Mouse (Mus musculus) C2C12 (cell line): ENCODE measurements around the gene Bag2. TPM values are rescaled to one million over a fixed set of nuclear protein-coding genes. Genes with fewer than 3 reads are reported as not detected.

Source experiments
- H3K27me3 ChIP-seq: one replicate; pipeline ENCODE4 v1.6.1; 2011; ENCODE audit not compliant: control insufficient read depth, insufficient read depth, insufficient read length
- H3K36me3 ChIP-seq: one replicate; pipeline ENCODE4 v1.6.1; 2011; ENCODE audit not compliant: control insufficient read depth, insufficient read depth
- H3K4me3 ChIP-seq: one replicate; pipeline ENCODE4 v1.5.1; 2011; ENCODE audit warnings: mild to moderate bottlenecking, control low read depth; ENCODE audit not compliant: poor library complexity, insufficient read depth, severe bottlenecking
- H3K79me2 ChIP-seq: one replicate; pipeline ENCODE4 v1.6.1; 2011; ENCODE audit not compliant: control insufficient read depth, insufficient read depth
- H3K79me3 ChIP-seq: one replicate; pipeline ENCODE4 v1.6.1; 2011; ENCODE audit warnings: low read depth, control low read depth
- H3ac ChIP-seq: one replicate; pipeline ENCODE3; 2011; ENCODE audit warnings: low read depth; ENCODE audit not compliant: control insufficient read depth, insufficient read length
- CEBPB ChIP-seq: IDR thresholded peaks from one replicate; pipeline ENCODE4 v1.6.1; 2011; ENCODE audit warnings: low read depth, mild to moderate bottlenecking, control low read depth, moderate library complexity
- CTCF ChIP-seq: IDR thresholded peaks from one replicate; pipeline ENCODE4 v1.5.1; 2011; ENCODE audit not compliant: control insufficient read depth, insufficient read depth, insufficient read length
- FOSL1 ChIP-seq: IDR thresholded peaks from one replicate; pipeline ENCODE4 v1.8.0; 2011; ENCODE audit warnings: mild to moderate bottlenecking, low read length; ENCODE audit not compliant: poor library complexity, insufficient read depth, severe bottlenecking
- MAX ChIP-seq: IDR thresholded peaks from one replicate; pipeline ENCODE4 v1.6.1; 2011; ENCODE audit warnings: mild to moderate bottlenecking, control low read depth
- MYOD1 ChIP-seq: IDR thresholded peaks from one replicate; pipeline ENCODE4 v1.6.1; 2011; ENCODE audit warnings: low read depth; ENCODE audit not compliant: control insufficient read depth, insufficient read length
- MYOG ChIP-seq: IDR thresholded peaks from one replicate; pipeline ENCODE4 v1.6.1; 2011; ENCODE audit not compliant: control insufficient read depth, insufficient read length; ENCODE audit errors: extremely low read depth
- USF1 ChIP-seq: IDR thresholded peaks from one replicate; pipeline ENCODE4 v1.6.1; 2011; ENCODE audit warnings: low read depth, mild to moderate bottlenecking, control low read depth, moderate library complexity
- polyA plus RNA-seq: library from polyadenylated mRNA; unstranded; fragments of >200 nt; fragmentation: generic; extraction: Trizol; gene quantifications from one replicate; pipeline ENCODE4 v1.2.1, GENCODE M21; 2012; ENCODE audit warnings: missing spikeins

Gene Bag2
- polyA plus RNA-seq, 1 experiment: 52.0 TPM

- H3K79me2 ChIP-seq: no peaks in the 10 kb centered on the region
- H3K27me3 ChIP-seq: no peaks in the 10 kb centered on the region
- TF ChIP-seq MYOD1 (no peak), CTCF (no peak), MAX (no peak), CEBPB (no peak), MYOG (no peak), FOSL1 (no peak), USF1 (no peak)
- no peak overlapping the region for H3ac ChIP-seq
- H3K79me3 ChIP-seq: no peaks in the 10 kb centered on the region
- no peak overlapping the region for H3K4me3 ChIP-seq
- H3K36me3 ChIP-seq: peaks cover 50% of the 10 kb centered on the region
Measured at GRCm38 (mm10) chr1:33776175-33776611, 18.6 kb upstream of the Bag2 start.

- H3K27me3 ChIP-seq: no peaks in the 10 kb centered on the region
- H3K79me2 ChIP-seq: no peaks in the 10 kb centered on the region
- TF ChIP-seq CEBPB (no peak), CTCF (no peak), FOSL1 (no peak), USF1 (no peak), MYOD1 (no peak), MYOG (no peak), MAX (no peak)
- no peak overlapping the region for H3ac ChIP-seq
- H3K79me3 ChIP-seq: no peaks in the 10 kb centered on the region
- H3K4me3 ChIP-seq: no peak overlapping the region
- H3K36me3 ChIP-seq: peaks cover 44% of the 10 kb centered on the region
Measured at GRCm38 (mm10) chr1:33772106-33772505, 14.5 kb upstream of the Bag2 start.

GRCm38 (mm10) chr1:33771621-33772020 lies 14.0 kb upstream of the Bag2 start:
- H3K27me3 ChIP-seq: no peaks in the 10 kb centered on the region
- H3ac ChIP-seq: no peak overlapping the region
- no peak overlapping the region for H3K4me3 ChIP-seq
- no peaks in the 10 kb centered on the region for H3K79me3 ChIP-seq
- H3K36me3 ChIP-seq: peaks cover 43% of the 10 kb centered on the region
- TF ChIP-seq CTCF (no peak), MAX (no peak), CEBPB (no peak), MYOG (no peak), MYOD1 (no peak), USF1 (no peak), FOSL1 (no peak)
- H3K79me2 ChIP-seq: no peaks in the 10 kb centered on the region

GRCm38 (mm10) chr1:33768827-33769226 lies 11.2 kb upstream of the Bag2 start:
- no peaks in the 10 kb centered on the region for H3K27me3 ChIP-seq
- no peak overlapping the region for H3ac ChIP-seq
- peaks cover 29% of the 10 kb centered on the region for H3K36me3 ChIP-seq
- no peaks in the 10 kb centered on the region for H3K79me3 ChIP-seq
- no peak for TF ChIP-seq MYOD1
- no peak for TF ChIP-seq USF1
- TF ChIP-seq MYOG: no peak
- no peak for TF ChIP-seq CEBPB
- TF ChIP-seq FOSL1: no peak
- no peaks in the 10 kb centered on the region for H3K79me2 ChIP-seq
- H3K4me3 ChIP-seq: no peak overlapping the region

- H3ac ChIP-seq: no peak overlapping the region
- TF ChIP-seq CEBPB (no peak), CTCF (no peak), MAX (no peak), MYOG (no peak), MYOD1 (no peak), USF1 (no peak)
- peaks cover 29% of the 10 kb centered on the region for H3K36me3 ChIP-seq
- no peaks in the 10 kb centered on the region for H3K27me3 ChIP-seq
- H3K79me3 ChIP-seq: no peaks in the 10 kb centered on the region
- H3K4me3 ChIP-seq: no peak overlapping the region
- no peaks in the 10 kb centered on the region for H3K79me2 ChIP-seq
Measured at GRCm38 (mm10) chr1:33768091-33768787, 10.6 kb upstream of the Bag2 start.
